Mouse (Mus musculus): ENCODE data around the gene Prdx4. TPM values are rescaled to one million over a fixed set of nuclear protein-coding genes. Genes with fewer than 3 reads are reported as not detected.
"Not testable (repeated sequence)": the region's sequence is repeated elsewhere in the genome, so short reads cannot be mapped to it uniquely, and the experiment has no call there.

Gene Prdx4
- polyA plus RNA-seq (2012; ENCODE audit: insufficient read depth, insufficient read length, missing spikeins): 30.6 and 41.9 TPM in 2 replicates

GRCm38 (mm10) chrX:155340654-155341053 is at the start of gene Prdx4:
Gene Prdx4 (minus strand): TSS chrX:155340754.
- Histone ChIP-seq H3K27ac (replicated peaks; ENCODE audit: low read depth, low read length) (no peak within 1 kb of the TSS), H3K4me1 (ENCODE audit: control insufficient read depth, insufficient read depth, insufficient read length, low read length) (no peaks in the 10 kb centered on the region), H3K4me3 (ENCODE audit: insufficient read depth, low read depth, low read length) (no peak within 1 kb of the TSS)

DNA sequence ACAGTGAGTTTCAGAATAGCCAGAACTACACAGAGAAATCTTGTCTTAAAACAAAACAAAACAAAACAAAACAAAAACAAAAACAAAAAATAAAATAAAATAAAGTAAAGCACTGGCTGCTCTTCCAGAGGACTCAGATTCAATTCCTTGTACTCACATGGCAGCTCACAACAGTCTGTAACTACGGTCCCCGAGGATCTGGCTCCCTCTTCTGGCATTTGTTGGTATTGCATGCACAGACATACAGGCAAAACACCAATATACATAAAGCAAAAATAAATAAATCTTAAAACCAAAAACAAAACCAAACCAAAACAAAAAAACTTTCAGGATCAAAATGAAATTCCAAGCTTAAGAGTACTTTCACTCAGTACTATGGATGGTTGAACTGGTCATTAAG is 36.0 kb upstream of the Prdx4 start:
- H3K27ac ChIP-seq (replicated peaks; ENCODE audit: low read depth, low read length): no peak overlapping the region

GRCm38 (mm10) chrX:155375458-155375857 is 34.9 kb upstream of the Prdx4 start:
- H3K4me3 ChIP-seq (ENCODE audit: insufficient read depth, low read depth, low read length): no peak overlapping the region
- no peaks in the 10 kb centered on the region for H3K4me1 ChIP-seq (ENCODE audit: control insufficient read depth, insufficient read depth, insufficient read length, low read length)
- H3K27ac ChIP-seq (replicated peaks; ENCODE audit: low read depth, low read length): no peak overlapping the region

More for the DNA sequence above, 36.0 kb upstream of the Prdx4 start:
- no peak overlapping the region for H3K4me3 ChIP-seq (ENCODE audit: insufficient read depth, low read depth, low read length)
- no peaks in the 10 kb centered on the region for H3K4me1 ChIP-seq (ENCODE audit: control insufficient read depth, insufficient read depth, insufficient read length, low read length)

DNA sequence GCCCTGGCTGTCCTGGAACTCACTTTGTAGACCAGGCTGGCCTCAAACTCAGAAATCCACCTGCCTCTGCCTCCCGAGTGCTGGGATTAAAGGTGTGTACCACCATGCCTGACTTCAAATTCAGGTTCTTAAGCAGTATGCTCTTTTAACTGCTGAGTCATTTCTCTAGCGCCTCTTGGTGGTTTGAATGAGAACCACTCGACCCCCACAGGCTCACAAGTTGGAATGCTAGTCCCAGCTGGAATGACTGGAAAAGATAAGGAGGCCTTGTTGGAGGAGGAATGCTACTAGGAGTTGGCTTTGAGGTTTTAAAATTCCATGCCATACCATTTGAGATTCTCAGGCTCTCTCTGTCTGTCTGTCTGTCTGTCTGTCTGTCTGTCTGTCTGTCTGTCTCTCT is 29.6 kb upstream of the Prdx4 start:
- H3K4me1 ChIP-seq (ENCODE audit: control insufficient read depth, insufficient read depth, insufficient read length, low read length); H3K27ac ChIP-seq (replicated peaks; ENCODE audit: low read depth, low read length): not testable (repeated sequence)

GRCm38 (mm10) chrX:155365095-155365494 is 24.5 kb upstream of the Prdx4 start:
- Histone ChIP-seq H3K4me1 (ENCODE audit: control insufficient read depth, insufficient read depth, insufficient read length, low read length) (no peaks in the 10 kb centered on the region), H3K4me3 (ENCODE audit: insufficient read depth, low read depth, low read length) (no peak overlapping the region)

More for the DNA sequence above, 29.6 kb upstream of the Prdx4 start:
- not testable (repeated sequence) for H3K4me3 ChIP-seq (ENCODE audit: insufficient read depth, low read depth, low read length)

GRCm38 (mm10) chrX:155346249-155346648 is 5.7 kb upstream of the Prdx4 start:
- H3K4me3 ChIP-seq (ENCODE audit: insufficient read depth, low read depth, low read length): no peak overlapping the region
- no peaks in the 10 kb centered on the region for H3K4me1 ChIP-seq (ENCODE audit: control insufficient read depth, insufficient read depth, insufficient read length, low read length)
- no peak overlapping the region for H3K27ac ChIP-seq (replicated peaks; ENCODE audit: low read depth, low read length)

More at GRCm38 (mm10) chrX:155365095-155365494, 24.5 kb upstream of the Prdx4 start:
- no peak overlapping the region for H3K27ac ChIP-seq (replicated peaks; ENCODE audit: low read depth, low read length)

- H3K4me3 ChIP-seq (ENCODE audit: insufficient read depth, low read depth, low read length): peak overlapping the region; percentile 72
- H3K27ac ChIP-seq (replicated peaks; ENCODE audit: low read depth, low read length): no peak overlapping the region
- no peaks in the 10 kb centered on the region for H3K4me1 ChIP-seq (ENCODE audit: control insufficient read depth, insufficient read depth, insufficient read length, low read length)
These were observed 2.4 kb downstream of the Prdx4 start for GRCm38 (mm10) chrX:155337905-155338721.

DNA sequence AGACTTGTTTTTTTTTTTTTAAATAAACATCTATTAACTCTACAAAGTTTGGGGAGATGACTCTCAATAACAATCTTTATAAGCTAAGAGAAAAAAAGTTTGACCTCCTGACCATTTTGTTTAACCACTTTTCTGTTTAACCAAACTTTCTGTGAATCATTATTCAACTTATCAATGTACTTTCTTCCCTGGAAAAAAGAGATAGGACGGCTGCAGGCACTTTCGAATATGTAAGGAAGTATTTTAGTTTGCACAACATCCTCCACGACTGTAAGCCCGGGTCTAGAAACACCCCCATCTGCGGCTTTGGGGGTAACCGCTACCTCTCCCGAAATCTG is 3.0 kb downstream of the Prdx4 start:
- H3K4me3 ChIP-seq (ENCODE audit: insufficient read depth, low read depth, low read length): peak overlapping the region; percentile 72
- H3K27ac ChIP-seq (replicated peaks; ENCODE audit: low read depth, low read length): no peak overlapping the region
- no peaks in the 10 kb centered on the region for H3K4me1 ChIP-seq (ENCODE audit: control insufficient read depth, insufficient read depth, insufficient read length, low read length)

GRCm38 (mm10) chrX:155318005-155318404 is 22.5 kb downstream of the Prdx4 start:
- H3K27ac ChIP-seq (replicated peaks; ENCODE audit: low read depth, low read length): no peak overlapping the region
- no peak overlapping the region for H3K4me3 ChIP-seq (ENCODE audit: insufficient read depth, low read depth, low read length)
- H3K4me1 ChIP-seq (ENCODE audit: control insufficient read depth, insufficient read depth, insufficient read length, low read length): no peaks in the 10 kb centered on the region

GRCm38 (mm10) chrX:155306390-155306789 is 34.2 kb downstream of the Prdx4 start:
- no peak overlapping the region for H3K27ac ChIP-seq (replicated peaks; ENCODE audit: low read depth, low read length)
- no peak overlapping the region for H3K4me3 ChIP-seq (ENCODE audit: insufficient read depth, low read depth, low read length)
- H3K4me1 ChIP-seq (ENCODE audit: control insufficient read depth, insufficient read depth, insufficient read length, low read length): no peaks in the 10 kb centered on the region

GRCm38 (mm10) chrX:155280427-155281044 is 60.0 kb downstream of the Prdx4 start:
- no peaks in the 10 kb centered on the region for H3K4me1 ChIP-seq (ENCODE audit: control insufficient read depth, insufficient read depth, insufficient read length, low read length)
- H3K4me3 ChIP-seq (ENCODE audit: insufficient read depth, low read depth, low read length): no peak overlapping the region
- no peak overlapping the region for H3K27ac ChIP-seq (replicated peaks; ENCODE audit: low read depth, low read length)

DNA sequence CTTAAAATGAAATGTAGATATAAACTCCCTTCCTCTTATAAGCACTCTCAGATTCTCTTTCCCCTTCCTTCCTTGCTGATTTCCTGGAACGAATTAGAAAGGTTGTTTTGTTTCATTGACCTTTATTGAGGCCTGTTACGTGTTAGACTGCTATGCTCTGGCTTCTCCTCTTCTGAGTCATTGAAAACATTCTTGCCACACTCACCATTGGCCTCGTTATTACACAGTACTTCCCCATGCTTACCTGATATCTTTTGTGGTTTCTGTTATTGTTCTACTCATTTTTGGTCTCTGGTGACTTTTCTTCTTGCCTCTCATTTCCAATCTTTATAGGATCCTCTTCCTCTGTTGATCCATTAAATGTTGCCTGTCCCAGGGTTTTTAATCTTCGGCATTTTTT is 62.1 kb downstream of the Prdx4 start:
- Histone ChIP-seq H3K4me1 (ENCODE audit: control insufficient read depth, insufficient read depth, insufficient read length, low read length) (no peaks in the 10 kb centered on the region), H3K27ac (replicated peaks; ENCODE audit: low read depth, low read length) (no peak overlapping the region), H3K4me3 (ENCODE audit: insufficient read depth, low read depth, low read length) (no peak overlapping the region)

Other genes starting within 250 kb of the Prdx4 start
- not detected in 2 replicates for gene Magea2, start 247.1 kb downstream of the Prdx4 start, polyA plus RNA-seq (2012; ENCODE audit: insufficient read depth, insufficient read length, missing spikeins)
- not detected in 2 replicates for gene Cldn34b2, start 212.3 kb downstream of the Prdx4 start, polyA plus RNA-seq (2012; ENCODE audit: insufficient read depth, insufficient read length, missing spikeins)
- gene Sat1, start 124.3 kb downstream of the Prdx4 start, polyA plus RNA-seq (2012; ENCODE audit: insufficient read depth, insufficient read length, missing spikeins): 117 and 194 TPM in 2 replicates
- gene Acot9, start 78.3 kb downstream of the Prdx4 start, polyA plus RNA-seq (2012; ENCODE audit: insufficient read depth, insufficient read length, missing spikeins): 68.1 and 81.0 TPM in 2 replicates